16 mouse cellular contexts compared by ENCODE assay signal in the genomic region with DNA sequence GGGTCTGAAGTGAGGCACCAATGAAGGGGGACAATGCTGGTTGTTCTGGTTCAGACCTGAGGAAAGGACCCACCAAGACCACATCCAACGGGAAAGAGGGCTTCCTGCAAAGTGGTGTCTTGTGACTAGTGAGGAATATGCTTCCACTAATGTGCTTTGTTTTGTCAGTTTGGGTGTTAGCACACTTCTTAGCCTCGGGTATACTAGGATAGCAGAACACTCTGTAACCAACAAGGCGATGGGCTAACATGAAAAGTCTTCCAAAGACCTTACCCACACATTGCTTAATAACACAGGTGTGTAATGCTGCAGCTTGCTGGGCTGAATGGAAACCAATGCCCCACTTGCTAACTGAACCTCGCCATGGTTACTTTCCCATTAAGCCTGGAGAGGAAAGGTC.
"Had no signal": no experiment of that assay in that cellular context is flagged by ENCODE, and none has a peak within 500 bp of the region (broad histone marks: within the 10 kb centered on the region; RNA-seq: fewer than 3 reads in every experiment).

No protein-coding gene starts in this region.

- DNase-seq: heart, postnatal 10 days; heart, postnatal 14 days; heart, postnatal 36 days; heart, postnatal 4 days; kidney, adult 11 months; kidney, adult 18-20 months; kidney, adult 2 months; kidney, adult 8-10 months; kidney, adult 9 months; kidney, postnatal 10 days; kidney, postnatal 14 days; kidney, postnatal 25 days; kidney, postnatal 36 days; kidney, postnatal 4 days; layer of hippocampus, adult 9-11 months; layer of hippocampus, postnatal 36 days had no signal
